Comparison of ENCODE assay signal across 21 mouse cellular contexts in the genomic region with DNA sequence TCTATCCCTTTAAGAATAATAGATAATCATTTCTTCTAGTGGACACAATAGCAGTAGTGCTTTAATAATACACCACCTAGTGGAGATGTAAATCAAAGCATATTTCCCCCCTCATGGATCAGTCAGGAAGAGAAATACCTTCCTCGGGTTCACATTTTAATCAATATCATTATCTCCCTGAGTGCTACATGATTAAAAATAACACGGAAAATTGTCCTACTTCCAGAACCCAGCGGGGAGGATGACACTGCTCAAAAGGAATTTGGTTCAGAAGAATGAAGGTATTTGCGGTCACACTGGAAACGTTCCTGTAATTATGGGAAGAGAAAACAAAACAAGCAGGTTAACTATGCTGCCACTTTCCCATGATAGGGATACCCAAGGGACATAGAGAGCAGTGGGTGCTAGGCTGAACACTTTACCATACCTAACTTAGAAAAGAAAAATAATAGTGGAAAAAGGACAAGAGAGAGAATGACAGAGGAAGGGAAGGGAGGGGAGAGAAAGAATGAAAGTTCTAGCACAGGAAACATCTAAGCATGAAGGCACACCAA.
DNase-seq lines count a peak whose midpoint lies in the region; ATAC-seq and TF ChIP-seq lines count a peak whose summit lies in the region.
"Had no signal": no experiment of that assay in that cellular context is flagged by ENCODE, and none has a peak within 500 bp of the region (broad histone marks: within the 10 kb centered on the region; RNA-seq: fewer than 3 reads in every experiment).

No protein-coding gene starts in this region.

- H3K27ac ChIP-seq in layer of hippocampus, adult 2 months, result no peak overlapping the region
- H3K27ac ChIP-seq: embryonic facial prominence, embryonic 10.5 days; forebrain, embryonic 15.5 days; heart, embryonic 15.5 days; hindbrain, embryonic 10.5 days; neural tube, embryonic 12.5 days had no signal

- CTCF ChIA-PET in Patski (lab: Charles Lee), result no interaction called here

- peak; percentile 90 for ATAC-seq in Patski
- ATAC-seq: forebrain, embryonic 15.5 days; intestine, postnatal 0 days had no signal

- peak; percentile 54 for TF ChIP-seq CTCF in layer of hippocampus, adult 2 months (conservative IDR thresholded peaks at IDR 0.05)
- no peak for TF ChIP-seq CTCF in Patski (IDR thresholded peaks at IDR 0.05)

- POLR2A ChIA-PET in Patski (lab: Charles Lee), result no interaction called here

- H3K27me3 ChIP-seq in Patski, result no peaks in the 10 kb centered on the region
- H3K27me3 ChIP-seq: forebrain, embryonic 15.5 days; heart, embryonic 15.5 days; neural tube, embryonic 12.5 days had no signal

- H3K4me3 ChIP-seq in layer of hippocampus, adult 2 months, result no peak overlapping the region
- H3K4me3 ChIP-seq: embryonic facial prominence, embryonic 10.5 days; forebrain, embryonic 15.5 days; heart, embryonic 15.5 days; hindbrain, embryonic 10.5 days; neural tube, embryonic 12.5 days had no signal

- no peak for DNase-seq in layer of hippocampus, adult 2 months (ENCODE audit: low spot score in 2 of 2)
- no peak for DNase-seq in layer of hippocampus, postnatal 14 days (ENCODE audit: low spot score in 2 of 2)
- peak; percentile 39 for DNase-seq in Patski (ENCODE audit: low read depth, low spot score)
- peak; percentile 74 for DNase-seq in cerebellum, adult 8-10 months
- peak; percentile 68 to 83 for DNase-seq in cerebellum, postnatal 36 days
- no peak for DNase-seq in thymus, postnatal 10 days (ENCODE audit: low spot score in 2 of 2)
- DNase-seq in kidney, postnatal 4 days, result no peak
- no peak for DNase-seq in thymus, postnatal 25 days
- DNase-seq: adrenal gland, postnatal 36 days; kidney, postnatal 25 days; left cerebral cortex, postnatal 4 days; liver; right cerebral cortex, postnatal 14 days; spleen, adult 18-20 months; thymus, postnatal 14 days had no signal

- in situ Hi-C loops in Patski (cut with MboI; ENCODE audit: low pct_unique_long_range_greater_than_20kb), result no loop called here

Comparison
In these comparisons a context has a peak if more than half of its experiments do, and no peak if none do; other contexts are left out.
1. DNase-seq: peak in Patski (single experiment), cerebellum, adult 8-10 months (single experiment) and cerebellum, postnatal 36 days (2 of 2); none in layer of hippocampus, adult 2 months (0 of 2), layer of hippocampus, postnatal 14 days (0 of 2), thymus, postnatal 10 days (0 of 2), kidney, postnatal 4 days (0 of 2) and thymus, postnatal 25 days (single experiment).